Mouse (Mus musculus) liver, embryonic 14.5 days (tissue): ENCODE results near the gene Noxred1. TPM values are rescaled to one million over a fixed set of nuclear protein-coding genes. Genes with fewer than 3 reads are reported as not detected.

Experiments
- ATAC-seq: fragments of 200-750 bp; cut with Nextera tagmentation; 2 replicates; pipeline ENCODE4 v1.8.0; 2017; ENCODE audit warnings: moderate number of reproducible peaks, mild to moderate bottlenecking, moderate library complexity; ENCODE audit not compliant: insufficient read depth
- DNase-seq, 3 experiments: peaks; one replicate each; pipeline ENCODE4 v3.0.0-alpha.2; 2012 to 2013; ENCODE audit warnings: low read depth in 3 of 3, low spot score in 3 of 3
- H3K27ac ChIP-seq: fragments of 300-500 bp; sonication (generic); 2 replicates; pipeline ENCODE4 v1.5.1; 2014; ENCODE audit warnings: moderate library complexity, mild to moderate bottlenecking, control low read depth, inconsistent platforms
- H3K27me3 ChIP-seq: fragments of 300-500 bp; sonication (generic); 2 replicates; pipeline ENCODE4 v1.6.1; 2014; ENCODE audit warnings: mild to moderate bottlenecking, low read length, moderate library complexity; ENCODE audit not compliant: control insufficient read depth, insufficient read depth
- H3K36me3 ChIP-seq: fragments of 300-500 bp; sonication (generic); replicated peaks from 2 replicates; pipeline ENCODE4 v1.6.1; 2014; ENCODE audit warnings: low read depth; ENCODE audit not compliant: control insufficient read depth, insufficient read depth
- H3K4me1 ChIP-seq, 2 experiments: fragments of 200-500 bp in 1 of 2; fragments of 300-500 bp in 1 of 2; sonication (generic) in 1 of 2; replicated peaks; 2 replicates each; pipeline ENCODE4 v1.6.1; 2012 to 2014; ENCODE audit warnings: antibody characterized with exemption in 1 of 2, inconsistent platforms in 1 of 2, low read length in 1 of 2; ENCODE audit not compliant: control insufficient read depth in 2 of 2, insufficient read depth in 2 of 2
- H3K4me2 ChIP-seq: fragments of 300-500 bp; sonication (generic); 2 replicates; pipeline ENCODE4 v1.6.1; 2014; ENCODE audit warnings: low read depth, mild to moderate bottlenecking, control low read depth, moderate library complexity
- H3K4me3 ChIP-seq, 2 experiments: fragments of 200-500 bp in 1 of 2; fragments of 300-500 bp in 1 of 2; sonication (generic) in 1 of 2; 2 replicates each; pipeline ENCODE4 v1.5.1; 2012 to 2014; ENCODE audit warnings: low read depth in 2 of 2, low read length in 2 of 2, mild to moderate bottlenecking in 2 of 2, control low read depth in 1 of 2, inconsistent platforms in 1 of 2, moderate library complexity in 1 of 2; ENCODE audit not compliant: insufficient read depth in 1 of 2
- H3K9ac ChIP-seq: fragments of 300-500 bp; sonication (generic); replicated peaks from 2 replicates; pipeline ENCODE4 v1.6.1; 2014; ENCODE audit warnings: mild to moderate bottlenecking, control low read depth, moderate library complexity
- H3K9me3 ChIP-seq: fragments of 300-500 bp; sonication (generic); 2 replicates; pipeline ENCODE4 v1.6.1; 2016; ENCODE audit warnings: low read length, mixed read lengths; ENCODE audit not compliant: control insufficient read depth
- CTCF ChIP-seq: IDR thresholded peaks from 2 replicates; pipeline ENCODE4 v1.5.1; 2016; ENCODE audit warnings: antibody characterized with exemption, low read depth, control low read depth
- EP300 ChIP-seq: IDR thresholded peaks from 2 replicates; pipeline ENCODE4 v1.6.1; 2016; ENCODE audit warnings: antibody characterized with exemption, low read depth
- WGBS: fragments of 180-500 bp; shearing (Covaris S2); extraction: QIAGEN DNeasy Blood & Tissue Kit; methylation state at CpG from one replicate; pipeline ENCODE4 v1.1.7; 2014; ENCODE audit not compliant: insufficient replicate concordance; 5-methylcytosine and 5-hydroxymethylcytosine counted together
- polyA plus RNA-seq, 2 experiments: library from polyadenylated mRNA; depleted of rRNA in 1 of 2; stranded (reverse) in 1 of 2; unstranded in 1 of 2; fragments of >200 nt; fragmentation: Nextera tagmentation in 1 of 2; extraction: Ambion mirVana in 1 of 2; gene quantifications; 2 replicates each; pipeline versions ENCODE4 v1.2.1 to v1.2.3; 2012 to 2014

The Noxred1 gene
- polyA plus RNA-seq, 2 experiments, result 0.16 to 0.28 TPM

DNA sequence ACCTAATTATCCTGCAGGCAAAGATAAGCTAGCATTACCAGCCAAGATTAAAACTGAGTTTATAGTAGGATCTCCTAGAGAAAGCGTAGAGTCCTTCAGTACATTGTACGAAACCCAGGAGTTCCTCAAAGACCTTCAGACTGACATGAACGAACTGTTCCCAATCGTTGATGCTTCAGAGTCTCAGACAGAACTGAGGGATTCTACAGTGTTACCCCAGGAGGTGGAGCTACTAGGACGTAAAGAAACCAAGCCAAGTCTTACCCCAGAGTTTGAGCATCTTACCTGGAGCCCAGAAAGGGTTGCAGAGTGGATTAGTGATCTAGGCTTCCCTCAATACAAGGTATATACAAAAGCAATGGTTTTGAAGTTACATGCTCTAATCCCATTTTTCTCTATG, 36.8 kb downstream of the Noxred1 start:
- DNase-seq (no peak), ATAC-seq (no peak)
- H3K36me3 ChIP-seq, result no peaks in the 10 kb centered on the region
- H3K9me3 ChIP-seq, result no peaks in the 10 kb centered on the region
- peaks cover 0 to 8% of the 10 kb centered on the region in 2 experiments; a peak in 2 of 4 replicates for H3K4me1 ChIP-seq
- H3K27ac ChIP-seq, result no peak overlapping the region
- no peak overlapping the region for H3K4me3 ChIP-seq
- no peak overlapping the region for H3K9ac ChIP-seq
- WGBS, result 43% methylated on average over 5 of the region's 5 CpGs
- H3K27me3 ChIP-seq, result peaks cover 15% of the 10 kb centered on the region
- TF ChIP-seq EP300, result no peak
- no peak for TF ChIP-seq CTCF
- no peak overlapping the region for H3K4me2 ChIP-seq

DNA sequence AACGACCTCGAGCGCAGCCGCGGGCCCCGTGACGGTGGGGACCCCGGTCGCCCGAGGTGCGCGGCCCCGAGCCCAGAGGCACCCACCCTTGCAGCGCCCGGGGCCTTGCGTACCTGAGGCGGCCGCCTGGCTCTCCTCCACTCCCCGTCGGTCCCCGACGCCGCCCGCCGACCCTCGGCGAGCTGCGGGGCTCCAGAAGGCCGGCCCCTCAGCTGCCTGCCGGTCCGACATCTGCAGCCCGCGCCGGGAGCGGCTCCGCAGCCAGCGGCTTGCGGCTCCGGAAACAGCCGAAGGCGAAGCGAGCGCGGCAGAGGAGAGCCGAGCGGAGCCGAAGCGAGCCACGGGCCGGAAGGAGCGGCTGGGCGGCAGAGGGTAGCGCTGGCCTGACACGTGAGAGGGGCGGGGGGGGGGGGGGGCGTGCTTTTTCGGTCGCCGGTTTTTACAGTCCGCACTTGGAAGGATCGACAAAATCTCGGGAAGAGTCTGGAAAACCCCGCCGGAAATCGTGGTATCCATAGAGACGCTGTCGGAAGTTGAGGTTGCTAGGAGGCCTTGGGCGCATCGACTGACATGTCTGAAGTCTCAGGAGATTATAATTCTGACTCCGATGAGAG, 38.5 kb downstream of the Noxred1 start, which contains the start of gene Tmed8:
Gene Tmed8, minus strand, starts transcription at position 482 of the 614 bp plus-strand sequence.
- Histone ChIP-seq H3K36me3 (no peaks in the 10 kb centered on the region), H3K4me1 (peaks cover 0 to 8% of the 10 kb centered on the region in 2 experiments; a peak in 2 of 4 replicates), H3K4me2 (peak within 1 kb of the TSS; percentile 76), H3K9me3 (no peaks in the 10 kb centered on the region), H3K4me3 (peak within 1 kb of the TSS; percentile 54 to 71), H3K27me3 (peaks cover 15% of the 10 kb centered on the region), H3K9ac (peak within 1 kb of the TSS; percentile 70), H3K27ac (no peak within 1 kb of the TSS)
- ATAC-seq (peak; percentile 80), DNase-seq (peak; percentile 24 to 31 (median 25))
- no peak for TF ChIP-seq CTCF
- TF ChIP-seq EP300, result no peak
- WGBS, result under 1% methylated on average over 67 of the region's 70 CpGs

DNA sequence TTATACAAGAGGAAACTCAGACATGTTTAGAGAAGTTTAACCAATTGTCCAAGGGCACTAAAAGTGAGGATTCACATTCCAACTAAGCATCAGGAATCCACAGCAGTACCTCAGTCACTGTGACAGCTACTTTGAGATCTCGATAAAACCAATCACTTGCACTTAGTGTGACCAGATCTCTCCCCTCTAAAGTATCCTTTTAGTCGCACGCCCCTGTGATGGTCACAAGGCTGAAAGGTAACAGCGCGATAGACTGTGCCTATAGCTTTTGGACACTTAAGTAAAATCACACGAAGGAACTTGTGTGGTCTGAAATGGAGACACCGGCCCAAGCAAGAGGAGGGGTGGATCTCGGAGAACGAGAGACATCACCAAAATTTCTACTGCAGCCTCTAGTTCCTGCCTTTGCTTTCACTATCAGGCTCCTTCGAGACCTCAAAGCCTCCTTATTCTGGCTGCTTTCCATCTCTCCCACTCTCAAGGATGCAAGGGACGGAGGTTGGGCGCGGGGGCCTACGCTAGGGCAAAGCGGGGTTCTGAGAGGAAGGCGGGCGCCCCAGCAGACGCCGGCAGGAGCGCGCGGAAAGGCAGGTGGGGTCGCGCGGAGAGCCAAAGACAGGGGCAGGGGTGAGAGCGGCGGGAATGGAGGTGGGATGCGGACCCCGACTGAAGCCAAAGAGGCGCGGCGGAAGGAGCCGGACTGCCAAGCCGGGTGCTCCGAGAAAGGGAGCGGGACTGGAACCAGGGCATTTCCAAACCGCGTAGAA, 39.1 kb downstream of the Noxred1 start, which contains the start of gene Samd15:
Gene Samd15, plus strand, starts transcription at position 518 of the 767 bp plus-strand sequence.
- WGBS, result 2% methylated on average over 38 of the region's 38 CpGs
- H3K36me3 ChIP-seq, result no peaks in the 10 kb centered on the region
- H3K4me1 ChIP-seq, result peaks cover 0 to 8% of the 10 kb centered on the region in 2 experiments; a peak in 2 of 4 replicates
- DNase-seq (no peak), ATAC-seq (peak; percentile 49; the same call in 1 of the 2 replicates)
- H3K9me3 ChIP-seq, result no peaks in the 10 kb centered on the region
- peaks cover 15% of the 10 kb centered on the region for H3K27me3 ChIP-seq
- H3K4me2 ChIP-seq, result peak within 1 kb of the TSS; percentile 76
- H3K9ac ChIP-seq, result peak within 1 kb of the TSS; percentile 70
- no peak within 1 kb of the TSS for H3K27ac ChIP-seq
- H3K4me3 ChIP-seq, result peak within 1 kb of the TSS; percentile 54 to 71
- TF ChIP-seq CTCF (no peak), EP300 (no peak)

- Histone ChIP-seq H3K27ac (no peak overlapping the region), H3K27me3 (peaks cover 15% of the 10 kb centered on the region), H3K36me3 (no peaks in the 10 kb centered on the region), H3K4me3 (no peak overlapping the region), H3K4me1 (peaks cover 0 to 8% of the 10 kb centered on the region in 2 experiments; a peak in 2 of 4 replicates), H3K9ac (no peak overlapping the region), H3K4me2 (peak overlapping the region; percentile 76), H3K9me3 (no peaks in the 10 kb centered on the region)
- DNase-seq, result no peak
- WGBS, result 67% methylated on average over 6 of the region's 6 CpGs
- no peak for ATAC-seq
- TF ChIP-seq CTCF, result no peak
- no peak for TF ChIP-seq EP300
Observed at GRCm38 (mm10) chr12:87198792-87199191, 39.7 kb downstream of the Noxred1 start.

DNA sequence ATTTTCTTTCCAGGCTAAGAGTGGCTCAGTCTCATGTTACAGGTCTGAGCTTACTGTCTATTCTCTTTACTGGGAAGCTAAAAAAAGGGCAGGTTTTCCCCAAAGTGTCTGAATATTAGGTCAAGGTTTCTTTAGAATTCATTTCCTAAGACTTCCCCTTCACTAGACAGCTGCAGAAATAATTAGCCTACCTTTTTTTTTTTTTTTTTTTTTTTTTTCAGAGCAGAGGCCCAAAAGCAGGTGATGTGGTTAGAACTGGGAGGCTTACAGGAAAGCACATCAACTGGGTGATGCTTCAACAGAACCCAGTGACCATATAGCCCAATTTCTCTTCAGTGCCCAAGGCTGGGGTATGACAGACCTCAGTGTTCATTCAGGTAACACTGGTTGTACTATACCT, 42.2 kb downstream of the Noxred1 start:
- TF ChIP-seq CTCF (no peak), EP300 (no peak)
- Histone ChIP-seq H3K9ac (no peak overlapping the region), H3K9me3 (no peaks in the 10 kb centered on the region), H3K36me3 (no peaks in the 10 kb centered on the region), H3K4me3 (no peak overlapping the region), H3K27me3 (peaks cover 15% of the 10 kb centered on the region), H3K4me1 (peaks cover 0 to 8% of the 10 kb centered on the region in 2 experiments; a peak in 2 of 4 replicates), H3K27ac (no peak overlapping the region), H3K4me2 (no peak overlapping the region)
- DNase-seq (no peak), ATAC-seq (no peak)
